Mouse (Mus musculus) ES-E14 (cell line): ENCODE results near the gene Syngr4. TPM values are rescaled to one million over a fixed set of nuclear protein-coding genes. Genes with fewer than 3 reads are reported as not detected.

Source experiments
- DNase-seq: peaks from one replicate; pipeline ENCODE4 v3.0.0-alpha.2; 2013; ENCODE audit warnings: low read depth, low spot score
- H3K27ac ChIP-seq: 2 replicates; pipeline ENCODE4 v1.5.1; 2012; ENCODE audit warnings: low read depth, mild to moderate bottlenecking, low read length, moderate library complexity, mixed read lengths; ENCODE audit not compliant: poor library complexity, insufficient read depth, severe bottlenecking
- H3K36me3 ChIP-seq: 2 replicates; pipeline ENCODE4 v1.6.1; 2012; ENCODE audit warnings: mild to moderate bottlenecking, low read length, moderate library complexity, mixed read lengths; ENCODE audit not compliant: control insufficient read depth, poor library complexity, insufficient read depth, severe bottlenecking
- H3K4me1 ChIP-seq, 2 experiments: fragments of 150-350 bp in 1 of 2; sonication (generic) in 1 of 2; 2 replicates each; pipeline ENCODE4 v1.6.1; 2012; ENCODE audit warnings: low read length in 2 of 2, mild to moderate bottlenecking in 1 of 2, mixed read lengths in 1 of 2; ENCODE audit not compliant: control insufficient read depth in 2 of 2, insufficient read depth in 2 of 2, poor library complexity in 1 of 2
- H3K4me3 ChIP-seq, 2 experiments: fragments of 150-350 bp in 1 of 2; sonication (generic) in 1 of 2; 2 replicates each; pipeline ENCODE4 v1.5.1; 2012; ENCODE audit warnings: low read length in 2 of 2, low read depth in 1 of 2, mild to moderate bottlenecking in 1 of 2, mixed read lengths in 1 of 2; ENCODE audit not compliant: insufficient read depth in 1 of 2, poor library complexity in 1 of 2, severe bottlenecking in 1 of 2
- H3K9ac ChIP-seq: 2 replicates; pipeline ENCODE4 v1.6.1; 2012; ENCODE audit warnings: low read depth, mild to moderate bottlenecking, low read length, mixed read lengths; ENCODE audit not compliant: poor library complexity, insufficient read depth, severe bottlenecking
- H3K9me3 ChIP-seq: fragments of 150-350 bp; sonication (generic); 2 replicates; pipeline ENCODE4 v1.6.1; 2012; ENCODE audit warnings: low read depth, mild to moderate bottlenecking, low read length; ENCODE audit not compliant: control insufficient read depth, insufficient read depth
- CHD2 ChIP-seq: IDR thresholded peaks from 2 replicates; pipeline ENCODE4 v1.6.1; 2014; ENCODE audit warnings: mild to moderate bottlenecking, low read depth, low read length, inconsistent platforms
- HCFC1 ChIP-seq: IDR thresholded peaks from 2 replicates; pipeline ENCODE4 v1.6.1; 2012; ENCODE audit warnings: low read length, inconsistent platforms, borderline replicate concordance; ENCODE audit not compliant: insufficient read depth
- MAFK ChIP-seq: IDR thresholded peaks from 2 replicates; pipeline ENCODE4 v1.6.1; 2014; ENCODE audit warnings: mild to moderate bottlenecking, low read depth, low read length, inconsistent platforms; ENCODE audit not compliant: insufficient read depth
- ZC3H11A ChIP-seq: IDR thresholded peaks from 2 replicates; pipeline ENCODE4 v1.6.1; 2012; ENCODE audit warnings: low read depth, mild to moderate bottlenecking, inconsistent platforms, low read length, borderline replicate concordance
- ZNF384 ChIP-seq: IDR thresholded peaks from 2 replicates; pipeline ENCODE4 v1.6.1; 2012; ENCODE audit warnings: low read depth, low read length, inconsistent platforms
- in situ Hi-C, 2 experiments: fragments of 600-800 bp; cut with MboI; formaldehyde crosslinking; loops; one replicate each; pipeline ENCODE4 v1.15.1; 2025; ENCODE audit warnings: low sequenced_read_pairs in 2 of 2, inconsistent platforms in 1 of 2; ENCODE audit not compliant: unreplicated experiment in 2 of 2
- total RNA-seq: library from RNA; depleted of rRNA; stranded (reverse); fragments of 300-350 nt; gene quantifications from 2 replicates; pipeline ENCODE4 v1.2.3, GENCODE M21; 2012

Gene Syngr4
- total RNA-seq, 1 experiment, result not detected

GRCm38 (mm10) chr7:45923762-45924428 is 27.4 kb upstream of the Syngr4 start, which contains the start of gene Ccdc114:
Gene Ccdc114 (plus strand): TSS chr7:45924072.
- H3K4me1 ChIP-seq, result peaks cover 6 to 17% of the 10 kb centered on the region in 2 experiments; a peak in 2 of 4 replicates
- peak within 1 kb of the TSS; percentile 71 for H3K9ac ChIP-seq
- no peak for TF ChIP-seq ZNF384
- TF ChIP-seq HCFC1, result peak; percentile 54; the same call in 1 of the 2 replicates
- no peak for TF ChIP-seq MAFK
- no peak for TF ChIP-seq ZC3H11A
- 0 out of 2 replicates have a peak, but pooled peaks have one; percentile 18 for TF ChIP-seq CHD2
- in situ Hi-C loops, result loop anchor here in 1 of 2 experiments (10.0 kb wide), 1 partner anchor 179 kb away; no protein-coding TSS in a partner anchor
- H3K9me3 ChIP-seq, result no peaks in the 10 kb centered on the region
- peak; percentile 72 for DNase-seq
- H3K4me3 ChIP-seq, result peak within 1 kb of the TSS; percentile 67 to 86
- H3K27ac ChIP-seq, result peak within 1 kb of the TSS; percentile 77
- no peaks in the 10 kb centered on the region for H3K36me3 ChIP-seq

- no peaks in the 10 kb centered on the region for H3K36me3 ChIP-seq
- H3K27ac ChIP-seq, result peak overlapping the region; percentile 77
- peak overlapping the region; percentile 61 to 86 for H3K4me3 ChIP-seq
- peak; percentile 96 for DNase-seq
- no peaks in the 10 kb centered on the region for H3K9me3 ChIP-seq
- TF ChIP-seq MAFK (no peak), HCFC1 (no peak), ZNF384 (no peak), ZC3H11A (no peak), CHD2 (no peak)
- H3K4me1 ChIP-seq, result peaks cover 8 to 17% of the 10 kb centered on the region in 2 experiments; a peak in 2 of 4 replicates
- peak overlapping the region; percentile 69 for H3K9ac ChIP-seq
- in situ Hi-C loops, result loop anchor here in 1 of 2 experiments (10.0 kb wide), 1 partner anchor 178 kb away; no protein-coding TSS in a partner anchor
Observed at GRCm38 (mm10) chr7:45922928-45923761, 26.6 kb upstream of the Syngr4 start.

- no peak for DNase-seq
- in situ Hi-C loops, result loop anchor here in 1 of 2 experiments (10.0 kb wide), 1 partner anchor 177 kb away; no protein-coding TSS in a partner anchor
- no peak for TF ChIP-seq ZNF384
- no peak for TF ChIP-seq ZC3H11A
- no peak for TF ChIP-seq MAFK
- TF ChIP-seq HCFC1, result no peak
- no peak for TF ChIP-seq CHD2
- H3K36me3 ChIP-seq, result no peaks in the 10 kb centered on the region
- no peak overlapping the region for H3K27ac ChIP-seq
- H3K9me3 ChIP-seq, result no peaks in the 10 kb centered on the region
- peak overlapping the region; percentile 53; the same call in 1 of the 2 replicates for H3K9ac ChIP-seq
- H3K4me3 ChIP-seq, result no peak overlapping the region
- H3K4me1 ChIP-seq, result peaks cover 8 to 28% of the 10 kb centered on the region in 2 experiments; a peak in 3 of 4 replicates
Observed at GRCm38 (mm10) chr7:45921950-45922600, 25.6 kb upstream of the Syngr4 start.

GRCm38 (mm10) chr7:45921242-45921621 is 24.7 kb upstream of the Syngr4 start, which contains the start of gene Emp3:
Gene Emp3 (minus strand): TSS chr7:45921404.
- H3K36me3 ChIP-seq, result no peaks in the 10 kb centered on the region
- peak within 1 kb of the TSS in 1 of 2 experiments; percentile 3; a peak in 1 of 4 replicates for H3K4me3 ChIP-seq
- in situ Hi-C loops, result loop anchor here in 1 of 2 experiments (10.0 kb wide), 1 partner anchor 176 kb away; no protein-coding TSS in a partner anchor
- 0 out of 2 replicates have a peak within 1 kb of the TSS, but pooled peaks have one; percentile 16 for H3K27ac ChIP-seq
- H3K4me1 ChIP-seq, result peaks cover 8 to 32% of the 10 kb centered on the region in 2 experiments; a peak in 3 of 4 replicates
- TF ChIP-seq MAFK (no peak), ZC3H11A (no peak), CHD2 (no peak), HCFC1 (no peak), ZNF384 (no peak)
- no peaks in the 10 kb centered on the region for H3K9me3 ChIP-seq
- H3K9ac ChIP-seq, result peak within 1 kb of the TSS; percentile 53; the same call in 1 of the 2 replicates
- DNase-seq, result no peak
